Mouse (Mus musculus) thymus, postnatal 25 days (tissue): ENCODE data around the gene Rab19.
"Not testable (repeated sequence)": the region's sequence is repeated elsewhere in the genome, so short reads cannot be mapped to it uniquely, and the experiment has no call there.

ENCODE experiments used
- DNase-seq: peaks from one replicate; pipeline ENCODE4 v3.0.0; 2022

The Rab19 gene

GRCm38 (mm10) chr6:39381125-39381880 is at the start of gene Rab19:
Gene Rab19 (plus strand): TSS chr6:39381175.
- peak; percentile 57 for DNase-seq

GRCm38 (mm10) chr6:39331998-39332700 is 48.8 kb upstream of the Rab19 start:
- DNase-seq, result no peak

GRCm38 (mm10) chr6:39334224-39334623 is 46.8 kb upstream of the Rab19 start:
- no peak for DNase-seq

- no peak for DNase-seq
These were observed 46.1 kb upstream of the Rab19 start for GRCm38 (mm10) chr6:39334873-39335272.

- DNase-seq, result no peak
These were observed 42.6 kb upstream of the Rab19 start for GRCm38 (mm10) chr6:39338359-39338758.

- no peak for DNase-seq
These were observed 39.2 kb upstream of the Rab19 start for GRCm38 (mm10) chr6:39341798-39342197.

GRCm38 (mm10) chr6:39344020-39344419 is 37.0 kb upstream of the Rab19 start:
- DNase-seq, result peak; percentile 85

- DNase-seq, result no peak
These were observed 35.5 kb upstream of the Rab19 start for GRCm38 (mm10) chr6:39345430-39345829.

GRCm38 (mm10) chr6:39346991-39347501 is 33.9 kb upstream of the Rab19 start:
- DNase-seq, result no peak

- DNase-seq, result peak; percentile 46
These were observed 32.8 kb upstream of the Rab19 start for GRCm38 (mm10) chr6:39347880-39348814.

- no peak for DNase-seq
These were observed 32.0 kb upstream of the Rab19 start for GRCm38 (mm10) chr6:39348946-39349345.

GRCm38 (mm10) chr6:39359207-39359606 is 21.8 kb upstream of the Rab19 start:
- DNase-seq, result not testable (repeated sequence)

GRCm38 (mm10) chr6:39362684-39363083 is 18.3 kb upstream of the Rab19 start:
- DNase-seq, result no peak

- no peak for DNase-seq
These were observed 11.3 kb upstream of the Rab19 start for GRCm38 (mm10) chr6:39369631-39370030.

GRCm38 (mm10) chr6:39372042-39372441 is 8.9 kb upstream of the Rab19 start:
- no peak for DNase-seq

GRCm38 (mm10) chr6:39372727-39373126 is 8.2 kb upstream of the Rab19 start:
- DNase-seq, result no peak

GRCm38 (mm10) chr6:39373301-39373955 is 7.5 kb upstream of the Rab19 start:
- no peak for DNase-seq

GRCm38 (mm10) chr6:39376775-39377174 is 4.2 kb upstream of the Rab19 start:
- no peak for DNase-seq

- DNase-seq, result peak; percentile 93
These were observed 3.6 kb upstream of the Rab19 start, which contains the start of gene Slc37a3 for GRCm38 (mm10) chr6:39377311-39377827. Gene Slc37a3 (minus strand): TSS chr6:39377675.

GRCm38 (mm10) chr6:39378161-39378835 is 2.7 kb upstream of the Rab19 start:
- not testable (repeated sequence) for DNase-seq

- DNase-seq, result peak; percentile 68
These were observed 1.8 kb upstream of the Rab19 start for GRCm38 (mm10) chr6:39379224-39379623.
